Mouse (Mus musculus) limb, embryonic 11.5 days (tissue): ENCODE measurements at regions not wholly inside any gene's neighbourhood (a gene's known extent, or its start where the extent isn't known, plus 50 kb on each side); places are given as distances from the start of the nearest gene placed in this dataset.

Source experiments
- ATAC-seq: fragments of 200-750 bp; cut with Nextera tagmentation; 2 replicates; pipeline ENCODE4 v1.8.0; 2017; ENCODE audit warnings: low read depth; ENCODE audit not compliant: insufficient number of reproducible peaks, low FRiP score, low TSS enrichment
- DNase-seq: peaks from one replicate; pipeline ENCODE4 v3.0.0-alpha.2; 2015; ENCODE audit warnings: low spot score
- H3K27ac ChIP-seq: fragments of 300-500 bp; sonication (generic); replicated peaks from 2 replicates; pipeline ENCODE4 v1.5.1; 2014; ENCODE audit warnings: low read depth, mild to moderate bottlenecking, low read length
- H3K27me3 ChIP-seq: fragments of 300-500 bp; sonication (generic); 2 replicates; pipeline ENCODE4 v1.6.1; 2014; ENCODE audit warnings: mild to moderate bottlenecking, low read length, mixed read lengths; ENCODE audit not compliant: control insufficient read depth, insufficient read depth
- H3K36me3 ChIP-seq: fragments of 300-500 bp; sonication (generic); 2 replicates; pipeline ENCODE4 v1.6.1; 2014; ENCODE audit warnings: mild to moderate bottlenecking, low read length, moderate library complexity, mixed read lengths; ENCODE audit not compliant: control insufficient read depth, insufficient read depth
- H3K4me1 ChIP-seq: fragments of 300-500 bp; sonication (generic); 2 replicates; pipeline ENCODE4 v1.6.1; 2014; ENCODE audit warnings: low read length, mixed read lengths; ENCODE audit not compliant: control insufficient read depth, insufficient read depth
- H3K4me2 ChIP-seq: fragments of 300-500 bp; sonication (generic); 2 replicates; pipeline ENCODE4 v1.6.1; 2014; ENCODE audit warnings: low read depth, mild to moderate bottlenecking, moderate library complexity; ENCODE audit not compliant: severe bottlenecking
- H3K4me3 ChIP-seq: fragments of 300-500 bp; sonication (generic); 2 replicates; pipeline ENCODE4 v1.5.1; 2014; ENCODE audit warnings: low read depth, low read length
- H3K9ac ChIP-seq: fragments of 300-500 bp; sonication (generic); 2 replicates; pipeline ENCODE4 v1.6.1; 2014; ENCODE audit warnings: mild to moderate bottlenecking, low read length
- H3K9me3 ChIP-seq: fragments of 300-500 bp; sonication (generic); 2 replicates; pipeline ENCODE4 v1.6.1; 2016; ENCODE audit warnings: low read length; ENCODE audit not compliant: control insufficient read depth
- WGBS: fragments of 180-500 bp; shearing (Covaris S2); extraction: QIAGEN DNeasy Blood & Tissue Kit; methylation state at CpG from one replicate; pipeline ENCODE4 v1.1.7; 2014; 5-methylcytosine and 5-hydroxymethylcytosine counted together

GRCm38 (mm10) chr2:166386817-166387216, 231.4 kb upstream of the Sulf2 start:
- H3K27ac ChIP-seq: no peak overlapping the region
- no peak for DNase-seq
- no peak for ATAC-seq
- WGBS: 72% methylated on average over 5 of the region's 5 CpGs
- no peak overlapping the region for H3K4me3 ChIP-seq
- no peaks in the 10 kb centered on the region for H3K9me3 ChIP-seq
- H3K27me3 ChIP-seq: no peaks in the 10 kb centered on the region
- H3K4me1 ChIP-seq: peaks cover 39% of the 10 kb centered on the region
- H3K4me2 ChIP-seq: no peak overlapping the region
- H3K9ac ChIP-seq: no peak overlapping the region
- H3K36me3 ChIP-seq: no peaks in the 10 kb centered on the region

DNA sequence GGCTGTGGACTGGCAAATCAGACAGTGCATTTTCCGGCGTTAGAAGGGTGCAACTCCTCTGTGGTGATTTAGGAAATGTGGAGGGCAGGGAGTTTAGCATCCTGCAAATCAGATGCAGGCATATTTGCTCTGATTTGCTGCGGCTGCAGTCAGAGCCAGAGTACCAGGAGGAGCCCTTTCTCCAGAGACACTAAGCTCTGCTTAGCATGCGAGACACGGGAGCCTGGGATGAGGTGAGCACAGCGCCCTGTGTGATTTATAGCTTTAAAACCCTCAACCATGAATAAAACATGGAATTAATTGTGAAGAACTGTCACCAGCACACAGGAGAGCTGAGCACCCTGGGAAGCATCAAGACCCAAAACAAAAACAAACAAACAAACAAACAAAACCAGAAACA, 229.1 kb upstream of the Sulf2 start:
- Histone ChIP-seq H3K27me3 (no peaks in the 10 kb centered on the region), H3K4me3 (no peak overlapping the region), H3K36me3 (no peaks in the 10 kb centered on the region), H3K9me3 (no peaks in the 10 kb centered on the region), H3K9ac (no peak overlapping the region), H3K27ac (no peak overlapping the region), H3K4me2 (no peak overlapping the region), H3K4me1 (peaks cover 38% of the 10 kb centered on the region)
- 35% methylated on average over 6 of the region's 6 CpGs for WGBS
- DNase-seq (no peak), ATAC-seq (no peak)

DNA sequence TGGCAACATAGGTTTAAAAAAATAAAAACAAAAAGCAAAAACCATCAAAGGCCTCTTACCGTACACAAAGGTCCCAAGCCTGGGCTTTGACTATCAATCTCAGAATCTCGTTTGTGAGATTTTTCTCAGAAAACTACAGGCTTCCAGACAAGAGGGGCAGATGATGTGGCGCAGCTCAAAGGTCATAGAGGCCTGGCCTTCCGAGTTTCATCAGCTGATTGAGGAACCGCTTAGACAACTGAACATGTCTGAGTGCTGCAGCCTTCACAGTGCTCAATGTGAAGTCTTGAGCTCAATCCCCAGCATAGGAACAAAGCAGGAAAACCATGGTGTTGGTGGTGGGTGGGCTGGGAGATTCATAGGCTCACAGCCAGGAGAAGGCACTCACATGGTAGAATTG, 227.9 kb upstream of the Sulf2 start:
- DNase-seq (no peak), ATAC-seq (no peak)
- WGBS: 80% methylated on average over 5 of the region's 5 CpGs
- H3K9ac ChIP-seq: no peak overlapping the region
- H3K4me3 ChIP-seq: no peak overlapping the region
- no peaks in the 10 kb centered on the region for H3K27me3 ChIP-seq
- no peaks in the 10 kb centered on the region for H3K36me3 ChIP-seq
- H3K9me3 ChIP-seq: no peaks in the 10 kb centered on the region
- H3K4me2 ChIP-seq: no peak overlapping the region
- no peak overlapping the region for H3K27ac ChIP-seq
- peaks cover 42% of the 10 kb centered on the region for H3K4me1 ChIP-seq

DNA sequence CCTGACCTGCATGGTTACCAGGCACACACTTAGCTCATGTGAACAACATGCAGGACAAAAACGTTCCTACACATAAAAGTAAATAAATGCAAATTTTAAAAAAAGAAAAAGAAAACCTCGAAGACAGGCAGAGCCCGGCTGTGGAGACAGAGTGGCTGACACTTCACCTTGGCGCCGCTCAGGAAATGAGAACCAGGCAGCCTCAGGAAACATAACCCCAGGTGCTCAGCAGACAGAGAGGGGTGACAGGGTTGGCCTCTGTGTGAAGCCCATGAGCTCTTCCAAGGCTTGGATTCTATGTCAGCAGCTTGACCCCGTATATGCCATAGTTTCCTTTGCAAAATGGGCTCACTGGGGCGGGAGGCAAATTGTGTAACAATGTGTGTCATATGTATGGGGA, 226.7 kb upstream of the Sulf2 start:
- 36% methylated on average over 7 of the region's 7 CpGs for WGBS
- ATAC-seq: no peak

DNA sequence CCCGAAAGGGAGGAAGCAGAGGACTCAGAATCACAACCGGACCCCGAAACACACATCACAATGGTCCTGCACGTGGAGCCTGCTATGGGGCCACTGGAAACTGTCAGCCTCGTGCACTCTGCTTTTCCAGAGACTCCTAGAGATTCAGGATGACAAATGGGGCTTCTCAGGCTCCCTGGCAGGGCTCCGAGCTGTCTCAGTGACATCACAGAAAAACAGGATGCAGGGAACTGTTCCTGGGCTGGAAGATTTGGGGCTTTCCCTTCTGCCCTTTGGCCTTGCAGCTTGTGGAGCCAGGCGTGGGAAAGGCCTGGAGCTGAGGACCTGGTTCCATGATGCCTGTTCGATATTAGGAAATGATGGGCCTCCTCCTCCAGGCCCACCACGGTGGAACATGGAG, 225.4 kb upstream of the Sulf2 start:
- WGBS: 70% methylated on average over 9 of the region's 9 CpGs
- Histone ChIP-seq H3K27me3 (no peaks in the 10 kb centered on the region), H3K4me1 (peaks cover 52% of the 10 kb centered on the region), H3K4me2 (no peak overlapping the region), H3K4me3 (no peak overlapping the region), H3K9ac (no peak overlapping the region), H3K36me3 (no peaks in the 10 kb centered on the region), H3K27ac (no peak overlapping the region), H3K9me3 (no peaks in the 10 kb centered on the region)
- DNase-seq (no peak), ATAC-seq (no peak)

More for the DNA sequence above, 226.7 kb upstream of the Sulf2 start:
- H3K9me3 ChIP-seq: no peaks in the 10 kb centered on the region
- peak; percentile 51 for DNase-seq
- peak overlapping the region; percentile 72 for H3K27ac ChIP-seq
- H3K4me3 ChIP-seq: no peak overlapping the region
- H3K36me3 ChIP-seq: no peaks in the 10 kb centered on the region
- no peak overlapping the region for H3K4me2 ChIP-seq
- peaks cover 44% of the 10 kb centered on the region for H3K4me1 ChIP-seq
- H3K9ac ChIP-seq: no peak overlapping the region
- no peaks in the 10 kb centered on the region for H3K27me3 ChIP-seq

DNA sequence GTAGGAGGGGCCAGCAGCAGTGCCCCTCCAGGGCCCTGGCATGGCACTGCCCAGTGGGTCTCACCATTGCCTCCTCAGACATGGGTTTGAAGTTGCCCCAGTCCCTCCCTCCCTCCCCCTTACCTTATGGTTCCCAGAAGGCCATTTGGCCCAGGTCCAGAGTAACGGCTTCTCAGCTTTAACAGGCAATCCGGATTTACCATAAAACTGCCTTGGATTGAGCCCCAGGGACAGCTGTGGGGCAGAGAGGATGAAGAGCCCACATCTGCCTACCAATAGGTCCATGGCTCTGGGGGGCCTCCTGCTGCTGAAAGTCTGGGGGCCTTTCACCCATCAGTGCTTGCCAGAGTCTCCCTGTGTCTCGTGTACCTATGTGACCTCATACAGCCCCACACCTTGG, 222.9 kb upstream of the Sulf2 start:
- ATAC-seq: no peak; the same call in 1 of the 2 replicates

DNA sequence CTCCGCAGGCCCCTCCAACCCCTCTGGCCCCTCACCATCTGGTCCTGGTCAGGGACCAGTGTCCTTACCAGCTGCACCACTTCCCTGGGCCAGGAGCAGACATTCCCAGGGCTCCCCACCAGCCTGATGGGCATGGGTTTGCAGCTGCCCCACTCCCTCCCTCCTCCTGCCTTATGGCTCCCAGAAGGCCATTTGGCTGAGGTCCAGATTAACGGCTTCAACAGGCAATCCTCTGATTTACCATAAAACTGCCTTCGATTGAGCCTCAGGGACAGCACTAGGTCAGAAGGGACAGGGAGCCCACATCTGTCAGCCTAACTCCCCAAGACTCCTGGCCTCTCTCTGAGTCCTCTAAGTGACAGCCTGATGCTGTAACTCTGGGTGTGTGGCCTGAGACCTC, 221.9 kb upstream of the Sulf2 start:
- Histone ChIP-seq H3K4me3 (no peak overlapping the region), H3K9me3 (no peaks in the 10 kb centered on the region), H3K4me2 (no peak overlapping the region), H3K27me3 (no peaks in the 10 kb centered on the region), H3K4me1 (peaks cover 34% of the 10 kb centered on the region), H3K9ac (no peak overlapping the region), H3K27ac (0 out of 2 replicates have a peak overlapping the region, but pooled peaks have one; percentile 11), H3K36me3 (no peaks in the 10 kb centered on the region)
- peak; percentile 73 for ATAC-seq
- WGBS: 13% methylated on average over 3 of the region's 3 CpGs
- DNase-seq: peak; percentile 65

More for the DNA sequence above, 222.9 kb upstream of the Sulf2 start:
- no peaks in the 10 kb centered on the region for H3K27me3 ChIP-seq
- no peaks in the 10 kb centered on the region for H3K36me3 ChIP-seq
- no peaks in the 10 kb centered on the region for H3K9me3 ChIP-seq
- H3K4me1 ChIP-seq: peaks cover 39% of the 10 kb centered on the region
- WGBS: 26% methylated on average over 3 of the region's 3 CpGs
- no peak overlapping the region for H3K27ac ChIP-seq
- no peak overlapping the region for H3K4me3 ChIP-seq
- DNase-seq: peak; percentile 34
- H3K4me2 ChIP-seq: no peak overlapping the region
- no peak overlapping the region for H3K9ac ChIP-seq

GRCm38 (mm10) chr2:166375639-166376038, 220.2 kb upstream of the Sulf2 start:
- H3K9me3 ChIP-seq: no peaks in the 10 kb centered on the region
- ATAC-seq (no peak), DNase-seq (no peak)
- no peaks in the 10 kb centered on the region for H3K27me3 ChIP-seq
- peaks cover 26% of the 10 kb centered on the region for H3K4me1 ChIP-seq
- H3K4me3 ChIP-seq: no peak overlapping the region
- H3K9ac ChIP-seq: no peak overlapping the region
- H3K36me3 ChIP-seq: no peaks in the 10 kb centered on the region
- no peak overlapping the region for H3K27ac ChIP-seq
- WGBS: 91% methylated on average over 12 of the region's 12 CpGs
- H3K4me2 ChIP-seq: no peak overlapping the region

GRCm38 (mm10) chr2:166370776-166371175, 215.3 kb upstream of the Sulf2 start:
- Histone ChIP-seq H3K36me3 (no peaks in the 10 kb centered on the region), H3K27ac (no peak overlapping the region), H3K27me3 (no peaks in the 10 kb centered on the region), H3K4me2 (no peak overlapping the region), H3K4me1 (no peaks in the 10 kb centered on the region), H3K4me3 (no peak overlapping the region), H3K9ac (no peak overlapping the region), H3K9me3 (peaks cover 3% of the 10 kb centered on the region; the same call in 1 of the 2 replicates)
- ATAC-seq (no peak), DNase-seq (no peak)
- 80% methylated on average over 6 of the region's 6 CpGs for WGBS
